Mouse (Mus musculus) limb, embryonic 11.5 days (tissue): Measurements from ENCODE around the gene Ptgfr. TPM values are rescaled to one million over a fixed set of nuclear protein-coding genes. Genes with fewer than 3 reads are reported as not detected.

Experiments
- ATAC-seq: fragments of 200-750 bp; cut with Nextera tagmentation; 2 replicates; pipeline ENCODE4 v1.8.0; 2017; ENCODE audit warnings: low read depth; ENCODE audit not compliant: insufficient number of reproducible peaks, low FRiP score, low TSS enrichment
- DNase-seq: peaks from one replicate; pipeline ENCODE4 v3.0.0-alpha.2; 2015; ENCODE audit warnings: low spot score
- H3K27ac ChIP-seq: fragments of 300-500 bp; sonication (generic); replicated peaks from 2 replicates; pipeline ENCODE4 v1.5.1; 2014; ENCODE audit warnings: low read depth, mild to moderate bottlenecking, low read length
- H3K27me3 ChIP-seq: fragments of 300-500 bp; sonication (generic); 2 replicates; pipeline ENCODE4 v1.6.1; 2014; ENCODE audit warnings: mild to moderate bottlenecking, low read length, mixed read lengths; ENCODE audit not compliant: control insufficient read depth, insufficient read depth
- H3K36me3 ChIP-seq: fragments of 300-500 bp; sonication (generic); 2 replicates; pipeline ENCODE4 v1.6.1; 2014; ENCODE audit warnings: mild to moderate bottlenecking, low read length, moderate library complexity, mixed read lengths; ENCODE audit not compliant: control insufficient read depth, insufficient read depth
- H3K4me1 ChIP-seq: fragments of 300-500 bp; sonication (generic); 2 replicates; pipeline ENCODE4 v1.6.1; 2014; ENCODE audit warnings: low read length, mixed read lengths; ENCODE audit not compliant: control insufficient read depth, insufficient read depth
- H3K4me2 ChIP-seq: fragments of 300-500 bp; sonication (generic); 2 replicates; pipeline ENCODE4 v1.6.1; 2014; ENCODE audit warnings: low read depth, mild to moderate bottlenecking, moderate library complexity; ENCODE audit not compliant: severe bottlenecking
- H3K4me3 ChIP-seq: fragments of 300-500 bp; sonication (generic); 2 replicates; pipeline ENCODE4 v1.5.1; 2014; ENCODE audit warnings: low read depth, low read length
- H3K9ac ChIP-seq: fragments of 300-500 bp; sonication (generic); 2 replicates; pipeline ENCODE4 v1.6.1; 2014; ENCODE audit warnings: mild to moderate bottlenecking, low read length
- H3K9me3 ChIP-seq: fragments of 300-500 bp; sonication (generic); 2 replicates; pipeline ENCODE4 v1.6.1; 2016; ENCODE audit warnings: low read length; ENCODE audit not compliant: control insufficient read depth
- WGBS: fragments of 180-500 bp; shearing (Covaris S2); extraction: QIAGEN DNeasy Blood & Tissue Kit; methylation state at CpG from one replicate; pipeline ENCODE4 v1.1.7; 2014; 5-methylcytosine and 5-hydroxymethylcytosine counted together
- polyA plus RNA-seq: library from polyadenylated mRNA; unstranded; fragments of >200 nt; fragmentation: Nextera tagmentation; extraction: Ambion mirVana; gene quantifications from 2 replicates; pipeline ENCODE4 v1.2.1, GENCODE M21; 2014

The Ptgfr gene
- polyA plus RNA-seq, 1 experiment from 2014 or later = 0.92 TPM

DNA sequence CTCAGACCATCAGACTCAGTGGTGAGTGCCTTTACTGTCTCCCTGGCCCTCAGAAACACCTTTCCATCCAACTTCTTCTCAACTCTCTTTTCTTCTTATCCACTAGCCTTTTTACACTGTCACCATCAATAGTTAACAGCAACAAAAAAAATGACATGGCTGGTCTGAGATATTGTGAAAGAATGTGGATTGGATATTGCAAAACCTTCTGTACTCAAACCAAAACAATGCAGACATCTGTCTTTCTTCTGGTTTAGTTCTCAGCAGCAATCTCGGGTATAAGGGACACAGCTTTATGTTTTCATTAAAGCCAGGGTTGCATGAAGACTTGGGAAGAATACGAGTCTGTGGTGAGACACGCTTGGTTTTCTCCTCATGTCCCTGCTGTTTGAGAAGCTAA, 3.3 kb upstream of the Ptgfr start:
- 85% methylated on average over 3 of the region's 3 CpGs for WGBS
- H3K4me3 ChIP-seq = no peak overlapping the region
- H3K9me3 ChIP-seq = no peaks in the 10 kb centered on the region
- H3K36me3 ChIP-seq = no peaks in the 10 kb centered on the region
- H3K27me3 ChIP-seq = no peaks in the 10 kb centered on the region
- ATAC-seq (no peak), DNase-seq (no peak)
- no peak overlapping the region for H3K4me2 ChIP-seq
- H3K27ac ChIP-seq = no peak overlapping the region
- H3K4me1 ChIP-seq = no peaks in the 10 kb centered on the region
- H3K9ac ChIP-seq = no peak overlapping the region

DNA sequence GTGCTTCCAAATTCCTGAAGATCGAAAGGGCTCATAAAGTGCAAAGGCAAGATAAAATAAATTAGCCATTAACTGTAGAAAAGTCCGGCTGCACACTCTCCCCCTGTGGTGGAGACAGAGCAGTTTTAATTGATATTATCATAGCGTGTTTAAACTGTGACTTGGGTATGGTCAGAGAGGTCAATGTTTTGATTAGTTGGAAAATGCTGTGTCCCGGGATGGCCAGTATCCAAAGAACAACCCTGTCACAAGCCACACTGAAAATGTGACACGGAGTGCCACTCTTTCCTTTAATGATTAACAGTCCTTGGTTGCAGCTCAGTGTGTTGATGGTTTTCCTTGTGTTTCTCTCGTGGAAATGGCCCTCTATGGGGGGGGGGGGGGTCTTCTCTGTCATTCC, 942 bp upstream of the Ptgfr start:
- ATAC-seq (no peak), DNase-seq (no peak)
- H3K27ac ChIP-seq = no peak overlapping the region
- no peaks in the 10 kb centered on the region for H3K27me3 ChIP-seq
- H3K4me3 ChIP-seq = no peak overlapping the region
- 44% methylated on average over 6 of the region's 6 CpGs for WGBS
- no peaks in the 10 kb centered on the region for H3K9me3 ChIP-seq
- H3K4me2 ChIP-seq = no peak overlapping the region
- no peaks in the 10 kb centered on the region for H3K4me1 ChIP-seq
- no peaks in the 10 kb centered on the region for H3K36me3 ChIP-seq
- no peak overlapping the region for H3K9ac ChIP-seq

DNA sequence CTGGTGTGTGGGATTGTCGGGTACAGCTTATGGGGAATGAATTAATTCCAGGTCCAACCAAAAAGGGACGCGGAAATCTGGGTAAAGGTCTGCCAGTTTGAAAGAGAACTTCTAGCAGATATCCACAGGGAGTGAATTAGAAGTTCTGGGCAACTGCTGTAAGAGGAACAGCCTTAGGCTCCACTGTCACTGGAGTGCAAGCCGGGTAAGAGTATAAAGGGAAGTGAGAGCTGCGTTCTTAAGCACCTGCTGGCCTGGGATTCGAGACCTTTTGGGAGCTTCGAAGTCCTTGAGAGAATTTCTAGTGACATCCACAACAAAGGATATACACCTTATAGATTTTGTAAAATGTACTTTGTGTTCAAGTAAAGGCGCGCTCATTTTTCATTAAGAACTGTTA, 319 bp upstream of the Ptgfr start:
- Histone ChIP-seq H3K27ac (no peak overlapping the region), H3K4me1 (no peaks in the 10 kb centered on the region), H3K4me2 (peak overlapping the region; percentile 72), H3K4me3 (peak overlapping the region; percentile 43), H3K27me3 (no peaks in the 10 kb centered on the region), H3K9me3 (no peaks in the 10 kb centered on the region), H3K9ac (peak overlapping the region; percentile 60; the same call in 1 of the 2 replicates), H3K36me3 (no peaks in the 10 kb centered on the region)
- ATAC-seq (no peak), DNase-seq (peak; percentile 29)
- 50% methylated on average over 9 of the region's 9 CpGs for WGBS

DNA sequence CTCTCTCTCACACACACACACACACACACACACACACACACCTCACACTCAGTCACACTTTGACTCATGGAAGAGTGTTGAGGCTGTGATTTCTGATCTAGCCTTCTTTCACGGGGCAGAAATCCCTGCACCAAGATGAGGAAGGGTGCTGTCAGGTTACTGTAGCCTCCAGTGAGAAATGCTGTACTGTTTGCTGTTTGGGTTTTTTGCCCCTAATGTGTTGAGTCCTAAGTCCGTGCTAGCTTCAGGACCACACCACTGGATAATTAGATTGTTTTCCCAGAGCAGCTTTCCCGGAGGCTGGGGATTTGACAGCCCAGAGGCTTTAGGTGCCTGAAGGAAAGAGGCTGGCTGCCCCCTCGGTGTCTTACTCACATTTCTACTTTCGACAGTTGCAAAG, 979 bp downstream of the Ptgfr start:
- ATAC-seq = 0 out of 2 replicates have a peak, but pooled peaks have one; percentile 2

DNA sequence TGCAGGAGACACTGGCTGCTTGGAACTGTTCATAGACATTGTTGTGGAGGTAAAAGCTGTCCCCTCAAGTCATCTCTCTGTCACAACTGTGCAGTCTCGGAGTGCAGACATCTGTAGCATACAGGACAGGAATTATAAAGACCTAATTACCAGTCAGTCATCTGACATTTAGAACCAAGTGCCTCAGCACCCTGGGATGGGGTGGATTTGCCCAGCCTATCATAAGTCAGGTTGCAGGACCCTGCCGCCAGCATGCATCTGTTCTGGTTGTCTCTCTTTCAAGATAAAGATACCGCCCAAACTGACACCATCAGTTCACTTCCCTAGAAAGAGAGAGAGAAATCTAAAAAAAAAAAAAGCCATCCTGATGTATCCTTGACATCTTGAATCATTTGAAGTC, 1.6 kb downstream of the Ptgfr start:
- no peak overlapping the region for H3K27ac ChIP-seq
- WGBS = 61% methylated on average over 3 of the region's 3 CpGs
- no peak for ATAC-seq

More for the DNA sequence above, 979 bp downstream of the Ptgfr start:
- no peak for DNase-seq
- Histone ChIP-seq H3K9ac (no peak overlapping the region), H3K36me3 (no peaks in the 10 kb centered on the region), H3K27me3 (no peaks in the 10 kb centered on the region), H3K4me2 (peak overlapping the region; percentile 72; the same call in 1 of the 2 replicates), H3K27ac (no peak overlapping the region), H3K4me3 (peak overlapping the region; percentile 43; the same call in 1 of the 2 replicates), H3K4me1 (no peaks in the 10 kb centered on the region), H3K9me3 (no peaks in the 10 kb centered on the region)
- WGBS = 7% methylated on average over 5 of the region's 5 CpGs

DNA sequence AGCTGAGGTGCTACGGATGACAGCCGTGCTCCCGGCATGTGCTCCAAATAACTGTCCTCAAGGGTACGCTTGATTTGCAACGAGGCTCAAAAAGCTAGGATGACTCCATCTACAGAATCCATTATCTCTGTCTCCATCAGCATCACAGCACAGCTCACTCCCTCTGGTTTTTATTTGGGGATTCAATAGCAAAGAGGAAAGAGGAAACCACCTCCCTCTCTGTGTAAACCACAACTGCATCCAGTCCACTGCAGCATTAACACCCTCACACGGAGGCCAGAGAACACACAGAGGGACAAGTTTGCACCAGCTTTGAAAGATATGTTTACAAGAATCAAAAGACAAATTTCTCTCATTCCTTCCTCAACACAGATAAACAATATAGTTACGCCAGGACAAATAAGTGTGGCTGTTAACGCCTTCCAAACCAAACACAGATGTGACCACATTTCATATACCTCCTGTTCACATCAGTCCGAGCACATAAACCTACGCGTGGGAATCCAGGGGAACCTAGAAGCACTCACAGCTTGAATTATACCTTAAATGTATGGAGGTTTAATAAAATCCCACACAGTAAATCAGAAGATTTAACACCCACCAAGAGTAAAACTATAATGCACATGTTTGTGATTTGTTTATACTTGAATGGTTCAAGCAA, 9.3 kb downstream of the Ptgfr start:
- Histone ChIP-seq H3K36me3 (no peaks in the 10 kb centered on the region), H3K9ac (no peak overlapping the region), H3K27ac (no peak overlapping the region), H3K27me3 (no peaks in the 10 kb centered on the region), H3K4me2 (no peak overlapping the region), H3K4me3 (no peak overlapping the region), H3K9me3 (no peaks in the 10 kb centered on the region), H3K4me1 (0 out of 2 replicates have a peak, but pooled peaks cover 5% of the 10 kb centered on the region)
- ATAC-seq (no peak), DNase-seq (peak; percentile 35)
- WGBS = 22% methylated on average over 11 of the region's 11 CpGs

More for the DNA sequence above, 1.6 kb downstream of the Ptgfr start:
- no peak for DNase-seq
- Histone ChIP-seq H3K27me3 (no peaks in the 10 kb centered on the region), H3K4me3 (no peak overlapping the region), H3K4me1 (no peaks in the 10 kb centered on the region), H3K36me3 (no peaks in the 10 kb centered on the region), H3K4me2 (no peak overlapping the region), H3K9ac (no peak overlapping the region), H3K9me3 (no peaks in the 10 kb centered on the region)

DNA sequence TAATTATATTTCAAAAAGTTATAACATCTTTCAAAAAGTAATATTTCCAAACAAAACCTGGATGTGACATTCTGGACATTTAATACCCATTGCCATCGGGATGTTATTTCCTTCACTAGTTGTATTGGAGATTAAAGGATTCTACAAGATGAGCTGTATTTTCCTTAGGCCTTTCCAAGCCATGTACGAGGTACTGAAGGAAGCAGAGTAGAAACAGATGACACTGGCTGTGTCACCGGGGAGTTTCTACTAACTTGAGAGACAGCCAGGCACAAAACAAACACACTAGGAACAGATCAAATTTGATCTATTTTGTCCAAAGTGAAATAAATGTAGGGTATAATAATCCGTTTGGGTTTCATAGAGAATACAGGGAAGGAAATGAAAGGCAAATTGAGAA, 17.6 kb downstream of the Ptgfr start:
- 80% methylated on average over 4 of the region's 4 CpGs for WGBS
- DNase-seq (no peak), ATAC-seq (no peak)
- Histone ChIP-seq H3K4me2 (no peak overlapping the region), H3K36me3 (no peaks in the 10 kb centered on the region), H3K9me3 (no peaks in the 10 kb centered on the region), H3K27me3 (no peaks in the 10 kb centered on the region), H3K9ac (no peak overlapping the region), H3K27ac (no peak overlapping the region), H3K4me3 (no peak overlapping the region), H3K4me1 (no peaks in the 10 kb centered on the region)

DNA sequence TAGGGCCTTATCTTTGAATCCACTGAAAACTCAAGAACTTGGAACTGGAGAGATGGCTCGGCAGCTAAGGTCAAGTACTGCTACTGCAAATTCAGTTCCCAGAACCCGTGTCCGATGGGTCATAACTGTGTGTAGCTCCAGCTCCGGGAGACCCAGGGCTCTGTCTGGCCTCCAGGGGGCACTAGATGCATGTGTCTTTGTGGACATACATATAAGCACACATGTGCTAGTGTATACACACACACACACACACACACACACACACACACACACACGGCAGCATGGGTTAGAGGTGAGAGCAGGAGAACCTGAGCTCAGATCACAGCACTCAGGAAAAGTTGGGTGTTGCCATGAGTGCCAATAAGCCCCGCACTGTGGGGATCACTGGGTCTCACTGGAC, 19.2 kb downstream of the Ptgfr start:
- Histone ChIP-seq H3K4me3 (no peak overlapping the region), H3K27ac (no peak overlapping the region), H3K4me2 (no peak overlapping the region), H3K9ac (no peak overlapping the region), H3K4me1 (no peaks in the 10 kb centered on the region), H3K9me3 (no peaks in the 10 kb centered on the region), H3K36me3 (no peaks in the 10 kb centered on the region), H3K27me3 (no peaks in the 10 kb centered on the region)
- peak; percentile 71 for DNase-seq
- ATAC-seq = no peak
- 74% methylated on average over 6 of the region's 6 CpGs for WGBS

DNA sequence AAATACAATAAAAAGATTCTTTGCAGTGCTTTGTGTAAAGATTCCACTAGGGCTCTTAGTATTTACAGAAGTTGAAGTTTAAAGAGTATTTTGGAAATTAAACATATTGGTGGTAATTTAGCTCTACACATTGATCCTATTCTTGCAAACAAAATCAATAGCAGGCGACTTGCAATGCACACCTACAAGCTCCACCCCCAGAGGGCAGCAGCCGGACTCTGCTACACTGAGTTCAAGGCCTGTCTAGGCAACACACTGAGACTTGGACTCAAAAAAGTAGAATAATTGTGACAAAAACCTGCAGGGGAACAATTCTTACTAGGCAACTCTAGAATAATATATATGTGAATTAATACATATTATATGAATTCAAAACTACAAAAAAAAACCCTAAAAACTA, 28.8 kb downstream of the Ptgfr start:
- no peak overlapping the region for H3K4me3 ChIP-seq
- DNase-seq (no peak), ATAC-seq (no peak)
- no peaks in the 10 kb centered on the region for H3K9me3 ChIP-seq
- H3K36me3 ChIP-seq = no peaks in the 10 kb centered on the region
- no peak overlapping the region for H3K4me2 ChIP-seq
- WGBS = 65% methylated on average over 2 of the region's 2 CpGs
- no peak overlapping the region for H3K9ac ChIP-seq
- H3K4me1 ChIP-seq = no peaks in the 10 kb centered on the region
- no peak overlapping the region for H3K27ac ChIP-seq
- no peaks in the 10 kb centered on the region for H3K27me3 ChIP-seq
